Mouse (Mus musculus): Measurements from ENCODE around the gene Tnmd. TPM values are rescaled to one million over a fixed set of nuclear protein-coding genes. Genes with fewer than 3 reads are reported as not detected.

Tnmd gene
- polyA plus RNA-seq (2011; ENCODE audit: insufficient read depth, insufficient read length, low replicate concordance, missing spikeins) = not detected in 2 replicates

DNA sequence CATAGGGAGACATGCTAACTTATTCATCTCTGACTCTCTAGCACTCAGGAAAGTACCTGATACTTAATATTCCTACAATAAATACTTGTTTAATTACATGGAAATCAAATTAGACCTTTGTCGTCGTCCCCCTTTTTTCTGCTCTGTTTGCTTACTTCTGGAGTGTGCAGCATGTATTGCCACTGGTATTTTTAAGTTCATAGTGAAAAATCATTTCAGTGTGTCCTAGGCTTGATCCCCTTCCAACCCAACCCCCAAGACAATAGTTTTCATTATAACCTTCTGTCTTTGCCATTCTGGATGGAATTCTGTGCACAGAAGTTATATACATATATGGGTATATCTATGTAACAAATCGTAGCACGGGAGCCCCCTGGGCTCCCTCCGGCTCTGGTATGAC lies at the start of gene Tnmd:
TSS of gene Tnmd (plus strand) at position 301 of the 400 bp plus-strand sequence.
- H3K4me3 ChIP-seq (replicated peaks; ENCODE audit: control insufficient read depth, low read depth, low read length) = no peak within 1 kb of the TSS
- TF ChIP-seq POLR2A (IDR thresholded peaks at IDR 0.05; ENCODE audit: borderline replicate concordance, control insufficient read depth, low read depth, low read length) (no peak), CTCF (IDR thresholded peaks at IDR 0.05; ENCODE audit: control insufficient read depth, insufficient read depth, low read length) (no peak)
- WGBS = 86% methylated on average over 5 of the region's 5 CpGs
- H3K27ac ChIP-seq (ENCODE audit: control insufficient read depth, insufficient read depth, low read depth, low read length, poor library complexity) = no peak within 1 kb of the TSS
- no peaks in the 10 kb centered on the region for H3K4me1 ChIP-seq (ENCODE audit: control insufficient read depth, insufficient read depth, low read length)

DNA sequence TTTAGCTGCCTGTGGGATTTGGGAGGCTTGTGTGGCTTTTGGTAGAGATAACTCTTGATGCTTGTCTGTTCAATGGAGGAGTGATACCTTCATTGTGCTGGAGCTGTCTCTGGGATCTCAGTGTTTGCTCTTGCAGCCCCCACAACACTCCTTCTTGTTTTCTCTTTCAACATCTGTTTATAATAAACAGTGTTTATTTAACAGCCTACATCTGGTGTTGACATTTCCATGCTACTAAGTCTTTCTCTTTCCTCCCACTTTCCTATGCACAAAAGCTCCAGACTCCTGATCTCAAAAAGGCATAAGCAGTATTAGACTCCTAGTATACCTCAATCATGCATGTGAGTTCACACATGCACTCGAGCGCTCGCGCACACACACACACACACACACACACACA lies 2.9 kb downstream of the Tnmd start:
- TF ChIP-seq CTCF (IDR thresholded peaks at IDR 0.05; ENCODE audit: control insufficient read depth, insufficient read depth, low read length) = no peak
- TF ChIP-seq POLR2A (IDR thresholded peaks at IDR 0.05; ENCODE audit: borderline replicate concordance, control insufficient read depth, low read depth, low read length) = no peak
- H3K27ac ChIP-seq (ENCODE audit: control insufficient read depth, insufficient read depth, low read depth, low read length, poor library complexity) = no peak overlapping the region
- WGBS = 100% methylated on average over 4 of the region's 4 CpGs
- H3K4me1 ChIP-seq (ENCODE audit: control insufficient read depth, insufficient read depth, low read length) = no peaks in the 10 kb centered on the region
- no peak overlapping the region for H3K4me3 ChIP-seq (replicated peaks; ENCODE audit: control insufficient read depth, low read depth, low read length)

DNA sequence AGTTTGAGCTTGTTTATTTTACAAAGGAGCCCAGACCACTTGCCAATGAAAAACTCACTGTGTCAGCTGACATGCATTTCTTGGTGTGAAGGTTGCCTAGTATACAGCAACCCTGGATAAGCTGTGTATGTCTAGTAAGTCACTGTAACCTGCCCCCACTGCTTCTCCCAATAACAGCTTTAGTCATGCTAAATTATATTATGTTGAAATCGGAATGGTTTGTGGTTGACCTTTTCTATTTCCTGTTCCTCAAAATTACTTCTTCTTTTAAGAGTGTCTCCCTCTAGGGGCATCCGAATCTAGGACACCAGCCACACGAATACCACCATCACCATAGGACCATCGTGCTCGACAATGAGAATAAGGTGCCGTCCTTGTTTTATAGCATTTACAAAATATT lies 19.0 kb downstream of the Tnmd start:
- TF ChIP-seq CTCF (IDR thresholded peaks at IDR 0.05; ENCODE audit: control insufficient read depth, insufficient read depth, low read length) (no peak), POLR2A (IDR thresholded peaks at IDR 0.05; ENCODE audit: borderline replicate concordance, control insufficient read depth, low read depth, low read length) (no peak)
- WGBS = 19% methylated on average over 6 of the region's 6 CpGs

DNA sequence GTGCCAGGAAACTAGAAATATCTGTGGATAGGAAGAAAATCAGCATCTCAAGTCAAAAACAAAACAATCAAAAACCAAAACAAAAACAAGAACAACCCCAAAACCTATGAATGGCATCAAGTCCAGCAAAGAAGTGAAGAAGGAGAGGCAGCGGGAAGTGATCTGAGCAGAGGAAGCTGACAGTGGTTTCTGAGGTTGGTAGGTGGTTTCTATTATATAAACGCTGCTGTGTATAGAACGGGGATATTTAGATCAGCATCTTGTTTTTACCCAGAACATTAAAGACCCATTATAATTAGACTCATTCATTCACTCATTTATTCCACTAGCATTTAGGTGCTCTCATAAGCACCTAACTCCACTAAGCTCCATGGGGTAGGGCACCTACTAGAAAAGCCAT lies 36.5 kb downstream of the Tnmd start:
- WGBS = 6% methylated on average over 3 of the region's 3 CpGs
- Histone ChIP-seq H3K27ac (ENCODE audit: control insufficient read depth, insufficient read depth, low read depth, low read length, poor library complexity) (no peak overlapping the region), H3K4me3 (replicated peaks; ENCODE audit: control insufficient read depth, low read depth, low read length) (no peak overlapping the region), H3K4me1 (ENCODE audit: control insufficient read depth, insufficient read depth, low read length) (no peaks in the 10 kb centered on the region)
- TF ChIP-seq POLR2A (IDR thresholded peaks at IDR 0.05; ENCODE audit: borderline replicate concordance, control insufficient read depth, low read depth, low read length) (no peak), CTCF (IDR thresholded peaks at IDR 0.05; ENCODE audit: control insufficient read depth, insufficient read depth, low read length) (no peak)

More for the DNA sequence above, 19.0 kb downstream of the Tnmd start:
- no peak overlapping the region for H3K27ac ChIP-seq (ENCODE audit: control insufficient read depth, insufficient read depth, low read depth, low read length, poor library complexity)
- no peak overlapping the region for H3K4me3 ChIP-seq (replicated peaks; ENCODE audit: control insufficient read depth, low read depth, low read length)
- H3K4me1 ChIP-seq (ENCODE audit: control insufficient read depth, insufficient read depth, low read length) = no peaks in the 10 kb centered on the region

DNA sequence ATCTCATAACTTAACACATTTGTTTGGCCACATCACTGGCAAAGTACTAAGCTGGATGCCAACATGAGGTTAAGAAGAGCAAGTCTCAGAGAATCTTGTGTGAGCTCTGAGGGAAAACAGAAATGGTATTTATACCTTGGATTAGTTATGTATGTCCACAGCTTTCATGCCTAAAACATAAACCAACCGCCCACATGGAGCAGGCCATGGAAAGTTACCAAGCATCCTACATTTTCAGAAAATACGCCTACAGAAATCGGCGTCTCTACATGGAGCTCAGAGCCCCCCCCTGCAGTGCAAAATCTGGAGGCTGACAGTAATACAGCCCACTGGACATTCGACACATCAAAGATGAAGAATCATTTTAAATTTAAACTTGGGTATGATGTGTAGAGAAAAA lies 37.3 kb downstream of the Tnmd start:
- Histone ChIP-seq H3K27ac (ENCODE audit: control insufficient read depth, insufficient read depth, low read depth, low read length, poor library complexity) (no peak overlapping the region), H3K4me3 (replicated peaks; ENCODE audit: control insufficient read depth, low read depth, low read length) (no peak overlapping the region), H3K4me1 (ENCODE audit: control insufficient read depth, insufficient read depth, low read length) (no peaks in the 10 kb centered on the region)
- no peak for TF ChIP-seq CTCF (IDR thresholded peaks at IDR 0.05; ENCODE audit: control insufficient read depth, insufficient read depth, low read length)
- no peak for TF ChIP-seq POLR2A (IDR thresholded peaks at IDR 0.05; ENCODE audit: borderline replicate concordance, control insufficient read depth, low read depth, low read length)
- 82% methylated on average over 5 of the region's 5 CpGs for WGBS

DNA sequence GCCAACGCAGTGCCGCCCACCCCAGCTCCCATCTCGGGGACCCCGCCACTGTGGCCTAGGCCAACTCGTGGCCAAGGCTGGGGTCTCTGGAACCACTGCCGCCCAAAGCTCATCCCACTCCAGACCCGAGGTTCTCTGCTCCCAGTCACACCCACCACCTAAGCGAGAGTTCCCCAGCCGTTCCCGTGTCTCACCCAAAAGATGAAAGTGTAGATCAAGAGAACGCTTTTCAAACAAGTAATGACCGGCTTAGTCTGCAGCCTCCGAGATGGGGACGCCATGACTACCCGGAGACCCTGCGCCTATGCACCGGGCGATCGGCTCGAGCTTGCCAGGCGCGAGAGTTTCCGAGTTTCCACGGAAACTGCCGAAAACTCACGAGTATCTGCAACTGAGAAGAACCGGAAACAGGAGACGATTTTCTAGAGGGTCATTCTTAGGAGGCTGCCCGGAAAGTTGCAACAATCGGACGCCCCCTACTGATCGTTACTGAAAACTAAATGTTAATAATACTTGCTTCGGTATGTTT lies 47.3 kb downstream of the Tnmd start, which contains the start of gene Tspan6:
TSS of gene Tspan6 (minus strand) at position 416 of the 529 bp plus-strand sequence.
- peak within 1 kb of the TSS; percentile 58 for H3K4me3 ChIP-seq (replicated peaks; ENCODE audit: control insufficient read depth, low read depth, low read length)

DNA sequence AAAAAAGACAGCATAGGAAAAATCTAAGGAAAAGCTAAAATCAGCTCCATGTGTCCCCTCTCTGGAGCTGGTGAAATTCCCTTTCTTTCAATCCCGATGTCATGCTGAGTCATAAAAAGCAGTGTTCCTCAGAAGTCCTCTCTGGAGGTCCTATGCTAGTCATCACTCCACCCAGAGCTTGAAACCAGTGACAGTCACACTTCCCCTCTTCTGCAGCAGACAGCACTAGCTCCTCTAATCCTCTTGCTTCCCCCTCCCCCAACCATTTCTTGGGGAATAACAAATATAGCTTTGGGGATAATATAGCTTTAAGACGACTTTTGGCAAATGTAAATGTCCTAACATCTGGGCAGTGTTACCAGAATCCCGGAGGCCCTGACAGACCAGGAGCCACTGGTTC lies 57.5 kb downstream of the Tnmd start, which contains the start of gene Srpx2:
TSS of gene Srpx2 (plus strand) at position 166 of the 400 bp plus-strand sequence.
- Histone ChIP-seq H3K4me3 (replicated peaks; ENCODE audit: control insufficient read depth, low read depth, low read length) (no peak within 1 kb of the TSS), H3K4me1 (ENCODE audit: control insufficient read depth, insufficient read depth, low read length) (no peaks in the 10 kb centered on the region), H3K27ac (ENCODE audit: control insufficient read depth, insufficient read depth, low read depth, low read length, poor library complexity) (no peak within 1 kb of the TSS)
- WGBS = 40% methylated on average over 3 of the region's 3 CpGs
- TF ChIP-seq POLR2A (IDR thresholded peaks at IDR 0.05; ENCODE audit: borderline replicate concordance, control insufficient read depth, low read depth, low read length) (no peak), CTCF (IDR thresholded peaks at IDR 0.05; ENCODE audit: control insufficient read depth, insufficient read depth, low read length) (no peak)

More for the DNA sequence above, 47.3 kb downstream of the Tnmd start, which contains the start of gene Tspan6:
- TF ChIP-seq CTCF (IDR thresholded peaks at IDR 0.05; ENCODE audit: control insufficient read depth, insufficient read depth, low read length) (0 out of 2 replicates have a peak, but pooled peaks have one; percentile 6), POLR2A (IDR thresholded peaks at IDR 0.05; ENCODE audit: borderline replicate concordance, control insufficient read depth, low read depth, low read length) (no peak)
- H3K27ac ChIP-seq (ENCODE audit: control insufficient read depth, insufficient read depth, low read depth, low read length, poor library complexity) = no peak within 1 kb of the TSS
- H3K4me1 ChIP-seq (ENCODE audit: control insufficient read depth, insufficient read depth, low read length) = no peaks in the 10 kb centered on the region
- WGBS = 18% methylated on average over 33 of the region's 33 CpGs

DNA sequence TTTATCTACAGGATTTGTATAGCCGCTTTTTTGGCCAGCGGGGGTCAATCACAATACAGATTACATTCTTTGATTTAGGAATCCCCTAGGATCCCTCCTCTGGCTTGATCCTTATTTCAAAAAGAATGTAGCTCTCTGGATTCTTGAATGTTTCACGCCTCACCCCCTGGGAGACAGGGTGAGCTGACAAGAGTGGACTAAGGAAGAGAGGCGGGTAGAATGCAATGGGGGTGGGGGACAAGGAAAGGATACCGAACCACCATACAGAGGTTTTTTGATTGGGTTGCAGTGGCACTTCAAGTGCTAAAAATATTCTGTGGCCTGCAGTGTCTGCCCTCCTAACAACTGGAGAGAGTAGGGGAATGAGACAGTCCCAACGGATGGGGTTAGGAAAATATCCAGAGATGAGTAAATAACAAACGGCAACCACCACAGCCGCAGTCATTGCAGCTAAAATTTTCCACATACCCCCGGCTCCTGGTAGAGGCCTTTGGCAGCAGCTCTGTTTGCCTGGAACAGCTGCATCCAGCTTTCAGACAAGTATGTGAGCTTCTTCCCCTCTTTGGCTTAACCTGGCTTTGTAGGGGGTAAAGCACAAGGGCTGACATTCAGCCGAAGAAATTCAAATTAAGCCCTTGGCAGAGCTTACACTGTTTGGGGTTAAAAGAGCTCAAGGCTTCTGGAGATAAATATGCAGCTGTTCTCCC lies 60.8 kb downstream of the Tnmd start:
- WGBS = 76% methylated on average over 10 of the region's 10 CpGs
- TF ChIP-seq POLR2A (IDR thresholded peaks at IDR 0.05; ENCODE audit: borderline replicate concordance, control insufficient read depth, low read depth, low read length) (no peak), CTCF (IDR thresholded peaks at IDR 0.05; ENCODE audit: control insufficient read depth, insufficient read depth, low read length) (no peak)
- Histone ChIP-seq H3K4me3 (replicated peaks; ENCODE audit: control insufficient read depth, low read depth, low read length) (no peak overlapping the region), H3K27ac (ENCODE audit: control insufficient read depth, insufficient read depth, low read depth, low read length, poor library complexity) (no peak overlapping the region), H3K4me1 (ENCODE audit: control insufficient read depth, insufficient read depth, low read length) (no peaks in the 10 kb centered on the region)
